Mouse (Mus musculus): ENCODE results near the gene Ss18l2. TPM values are rescaled to one million over a fixed set of nuclear protein-coding genes. Genes with fewer than 3 reads are reported as not detected.

The Ss18l2 gene
- polyA plus RNA-seq, 1 experiment: 22.2 TPM

GRCm38 (mm10) chr9:121717048-121717447 lies 6.9 kb downstream of the Ss18l2 start:
- peaks cover 9% of the 10 kb centered on the region for H3K4me1 ChIP-seq (ENCODE audit: control insufficient read depth, insufficient read depth, low read length)
- DNase-seq: no peak
- 68% methylated on average over 2 of the region's 2 CpGs for WGBS
- TF ChIP-seq CTCF (IDR thresholded peaks at IDR 0.05; ENCODE audit: insufficient read depth, low read length): no peak
- no peak for TF ChIP-seq POLR2A (IDR thresholded peaks at IDR 0.05; ENCODE audit: borderline replicate concordance, extremely low read depth, low read depth, low read length)
- no peak overlapping the region for H3K4me3 ChIP-seq (replicated peaks; ENCODE audit: extremely low read depth, low read depth, low read length)

DNA sequence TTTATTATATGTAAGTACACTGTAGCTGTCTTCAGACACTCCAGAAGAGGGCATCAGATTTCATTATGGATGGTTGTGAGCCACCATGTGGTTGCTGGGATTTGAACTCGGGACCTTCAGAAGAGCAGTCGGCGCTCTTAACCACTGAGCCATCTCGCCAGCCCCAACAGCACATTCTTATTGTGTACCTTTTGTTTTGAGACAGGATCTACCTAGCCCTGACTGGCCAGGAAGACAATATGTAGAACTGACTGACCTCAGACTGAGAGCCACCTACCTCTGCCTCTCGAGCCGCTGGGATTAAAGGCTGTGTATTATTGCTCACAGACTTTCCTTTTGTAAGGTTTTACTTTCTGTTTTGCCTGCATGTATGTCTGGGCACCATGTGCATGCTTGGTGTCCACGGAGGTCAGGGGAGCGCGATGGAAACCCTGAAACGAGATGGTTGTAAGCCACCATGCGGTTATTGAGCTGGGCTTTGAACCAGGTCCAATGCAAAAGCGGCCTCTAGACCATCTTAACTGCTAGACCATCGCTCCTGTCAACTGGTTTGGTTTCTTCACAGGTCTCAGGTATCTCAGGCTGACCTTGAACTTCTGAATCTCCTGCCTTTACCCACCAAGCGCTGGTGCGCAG lies 8.1 kb downstream of the Ss18l2 start:
- TF ChIP-seq CTCF (IDR thresholded peaks at IDR 0.05; ENCODE audit: insufficient read depth, low read length) (no peak), POLR2A (IDR thresholded peaks at IDR 0.05; ENCODE audit: borderline replicate concordance, extremely low read depth, low read depth, low read length) (no peak)
- Histone ChIP-seq H3K4me1 (ENCODE audit: control insufficient read depth, insufficient read depth, low read length) (peaks cover 9% of the 10 kb centered on the region), H3K4me3 (replicated peaks; ENCODE audit: extremely low read depth, low read depth, low read length) (peak overlapping the region; percentile 82)
- 56% methylated on average over 15 of the region's 15 CpGs for WGBS
- peak; percentile 29 for DNase-seq

- peak; percentile 88 for TF ChIP-seq POLR2A (IDR thresholded peaks at IDR 0.05; ENCODE audit: borderline replicate concordance, extremely low read depth, low read depth, low read length)
- no peak for TF ChIP-seq CTCF (IDR thresholded peaks at IDR 0.05; ENCODE audit: insufficient read depth, low read length)
- DNase-seq: peak; percentile 97
- WGBS: under 1% methylated on average over 61 of the region's 61 CpGs
- Histone ChIP-seq H3K4me1 (ENCODE audit: control insufficient read depth, insufficient read depth, low read length) (peaks cover 9% of the 10 kb centered on the region), H3K4me3 (replicated peaks; ENCODE audit: extremely low read depth, low read depth, low read length) (peak within 1 kb of the TSS; percentile 82)
Observed at GRCm38 (mm10) chr9:121718792-121719318, 8.7 kb downstream of the Ss18l2 start, which contains the start of gene Nktr. Gene Nktr (plus strand): TSS chr9:121719169.

DNA sequence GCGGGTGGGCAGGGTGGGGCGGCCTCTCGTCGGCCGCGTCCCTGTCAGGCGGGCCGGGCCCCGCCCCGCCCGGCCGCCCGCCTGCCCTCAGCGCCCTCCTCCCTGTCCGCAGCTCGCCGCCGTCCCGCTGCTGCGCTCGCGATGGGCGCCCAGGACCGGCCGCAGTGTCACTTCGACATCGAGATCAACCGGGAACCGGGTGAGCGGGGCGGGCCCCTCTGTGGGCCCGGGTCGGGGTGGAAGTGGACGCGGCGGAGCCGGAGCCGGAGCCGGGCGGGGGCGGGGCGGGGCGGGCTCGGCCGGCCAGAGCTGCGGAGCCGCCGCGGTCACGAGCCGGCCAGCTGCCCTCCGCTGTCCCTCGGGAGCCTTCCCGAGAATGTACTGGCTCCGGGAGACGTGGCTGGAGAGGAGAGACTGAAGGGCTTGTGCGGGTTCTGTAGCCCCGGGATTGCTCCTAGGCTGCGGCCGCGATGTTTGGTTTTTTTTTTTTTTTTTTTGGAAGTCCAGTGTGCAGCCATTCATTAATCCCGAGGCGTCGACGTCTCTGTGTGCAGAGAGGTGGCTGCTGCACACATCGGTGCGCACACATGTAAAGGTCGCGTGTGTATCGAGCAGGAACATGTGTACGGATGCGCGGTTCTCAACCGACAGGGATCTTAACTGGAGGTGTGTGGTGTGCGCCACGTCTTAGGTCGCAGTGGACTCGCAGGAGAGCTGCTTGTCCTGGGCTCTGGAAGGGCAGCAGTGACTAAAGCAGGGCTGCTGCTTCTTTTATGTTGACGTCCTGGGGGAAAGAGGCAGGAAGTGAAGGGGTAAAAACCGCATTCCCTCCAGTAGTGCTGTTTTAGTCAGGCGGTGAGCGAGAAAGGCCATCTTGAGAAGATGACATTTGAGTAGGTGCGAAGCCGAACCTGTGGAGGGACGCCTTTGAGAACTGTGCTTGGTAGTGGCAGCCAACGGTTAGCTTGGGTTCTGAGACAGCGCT lies 9.5 kb downstream of the Ss18l2 start:
- DNase-seq: peak; percentile 37
- Histone ChIP-seq H3K4me1 (ENCODE audit: control insufficient read depth, insufficient read depth, low read length) (peaks cover 9% of the 10 kb centered on the region), H3K4me3 (replicated peaks; ENCODE audit: extremely low read depth, low read depth, low read length) (peak overlapping the region; percentile 69)
- TF ChIP-seq CTCF (IDR thresholded peaks at IDR 0.05; ENCODE audit: insufficient read depth, low read length) (no peak), POLR2A (IDR thresholded peaks at IDR 0.05; ENCODE audit: borderline replicate concordance, extremely low read depth, low read depth, low read length) (no peak; the same call in 1 of the 2 replicates)
- WGBS: under 1% methylated on average over 86 of the region's 87 CpGs

- H3K4me1 ChIP-seq (ENCODE audit: control insufficient read depth, insufficient read depth, low read length): no peaks in the 10 kb centered on the region
- no peak overlapping the region for H3K4me3 ChIP-seq (replicated peaks; ENCODE audit: extremely low read depth, low read depth, low read length)
- DNase-seq: no peak
- TF ChIP-seq CTCF (IDR thresholded peaks at IDR 0.05; ENCODE audit: insufficient read depth, low read length) (no peak), POLR2A (IDR thresholded peaks at IDR 0.05; ENCODE audit: borderline replicate concordance, extremely low read depth, low read depth, low read length) (no peak)
- 71% methylated on average over 6 of the region's 6 CpGs for WGBS
Observed at GRCm38 (mm10) chr9:121740490-121740889, 30.4 kb downstream of the Ss18l2 start.

DNA sequence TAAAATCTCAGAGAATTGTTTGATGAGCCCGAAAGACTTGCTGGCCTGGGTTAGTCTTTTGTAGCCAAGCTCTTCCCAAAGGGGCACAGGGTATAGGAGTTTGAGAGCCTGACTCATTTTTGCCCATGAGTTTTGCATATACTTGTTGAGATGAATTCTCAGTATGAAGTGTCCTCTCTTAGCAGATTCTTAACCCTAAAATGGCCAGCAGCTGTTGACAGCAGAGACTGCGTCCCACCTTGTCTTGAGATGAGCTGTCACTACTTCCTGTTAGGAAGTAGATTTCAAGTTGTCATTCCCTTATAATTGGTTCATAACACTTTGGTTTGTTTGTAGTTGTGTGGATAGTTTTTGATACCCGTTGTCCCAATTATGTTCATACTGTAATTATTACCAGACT lies 31.0 kb downstream of the Ss18l2 start:
- H3K4me1 ChIP-seq (ENCODE audit: control insufficient read depth, insufficient read depth, low read length): no peaks in the 10 kb centered on the region
- DNase-seq: no peak
- H3K4me3 ChIP-seq (replicated peaks; ENCODE audit: extremely low read depth, low read depth, low read length): no peak overlapping the region
- 86% methylated on average over 3 of the region's 3 CpGs for WGBS
- no peak for TF ChIP-seq POLR2A (IDR thresholded peaks at IDR 0.05; ENCODE audit: borderline replicate concordance, extremely low read depth, low read depth, low read length)

GRCm38 (mm10) chr9:121744051-121744450 lies 33.9 kb downstream of the Ss18l2 start:
- DNase-seq: no peak
- Histone ChIP-seq H3K4me1 (ENCODE audit: control insufficient read depth, insufficient read depth, low read length) (no peaks in the 10 kb centered on the region), H3K4me3 (replicated peaks; ENCODE audit: extremely low read depth, low read depth, low read length) (no peak overlapping the region)
- 83% methylated on average over 8 of the region's 8 CpGs for WGBS
- TF ChIP-seq POLR2A (IDR thresholded peaks at IDR 0.05; ENCODE audit: borderline replicate concordance, extremely low read depth, low read depth, low read length) (no peak), CTCF (IDR thresholded peaks at IDR 0.05; ENCODE audit: insufficient read depth, low read length) (no peak)

DNA sequence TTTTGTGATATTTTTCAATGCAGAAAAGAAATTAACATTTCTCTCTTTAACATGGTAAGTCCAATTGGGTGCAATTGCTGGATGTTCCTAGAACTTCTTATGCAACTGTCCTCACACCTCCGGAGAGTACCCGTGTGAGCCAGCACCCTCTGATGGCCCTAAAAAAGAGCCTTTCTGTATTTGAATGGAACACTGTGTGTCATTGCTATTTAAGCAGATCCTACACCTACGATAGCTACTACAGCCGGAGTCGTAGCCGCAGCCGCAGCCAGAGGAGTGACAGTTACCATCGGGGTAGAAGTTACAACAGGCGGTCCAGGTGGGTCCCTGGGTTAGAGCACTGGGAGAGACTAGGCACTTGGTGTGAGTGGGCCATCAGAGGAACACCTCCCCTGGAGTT lies 42.6 kb downstream of the Ss18l2 start:
- no peak for DNase-seq
- Histone ChIP-seq H3K4me1 (ENCODE audit: control insufficient read depth, insufficient read depth, low read length) (no peaks in the 10 kb centered on the region), H3K4me3 (replicated peaks; ENCODE audit: extremely low read depth, low read depth, low read length) (no peak overlapping the region)
- 95% methylated on average over 9 of the region's 9 CpGs for WGBS
- no peak for TF ChIP-seq POLR2A (IDR thresholded peaks at IDR 0.05; ENCODE audit: borderline replicate concordance, extremely low read depth, low read depth, low read length)
- no peak for TF ChIP-seq CTCF (IDR thresholded peaks at IDR 0.05; ENCODE audit: insufficient read depth, low read length)

- DNase-seq: no peak
- Histone ChIP-seq H3K4me3 (replicated peaks; ENCODE audit: extremely low read depth, low read depth, low read length) (no peak overlapping the region), H3K4me1 (ENCODE audit: control insufficient read depth, insufficient read depth, low read length) (peaks cover 3% of the 10 kb centered on the region; the same call in 1 of the 2 replicates)
- TF ChIP-seq POLR2A (IDR thresholded peaks at IDR 0.05; ENCODE audit: borderline replicate concordance, extremely low read depth, low read depth, low read length) (no peak), CTCF (IDR thresholded peaks at IDR 0.05; ENCODE audit: insufficient read depth, low read length) (no peak)
- 88% methylated on average over 3 of the region's 3 CpGs for WGBS
Observed at GRCm38 (mm10) chr9:121754624-121755023, 44.5 kb downstream of the Ss18l2 start.
